ENCODE assay signal across 20 mouse cellular contexts in the genomic region with DNA sequence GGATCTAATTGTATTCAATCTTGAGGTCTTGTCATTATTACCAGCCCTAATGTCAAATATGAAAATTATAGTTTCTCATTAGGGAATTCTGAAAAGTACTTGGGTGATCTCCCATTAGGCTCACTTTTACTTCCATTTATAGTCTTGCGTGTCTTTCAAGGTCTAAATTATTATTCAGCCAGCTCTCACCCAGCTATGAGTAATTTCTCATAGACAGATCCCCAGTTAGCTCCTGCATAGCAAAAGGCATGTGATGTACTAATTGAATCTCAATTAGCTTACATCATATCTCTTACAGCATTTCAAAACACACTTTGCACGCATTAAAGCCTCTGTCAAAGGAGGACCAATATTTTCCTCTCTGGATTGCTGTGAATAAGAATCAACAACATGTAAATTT.
DNase-seq lines count a peak whose midpoint lies in the region; ATAC-seq and TF ChIP-seq lines count a peak whose summit lies in the region.
"Had no signal": no experiment of that assay in that cellular context is flagged by ENCODE, and none has a peak within 500 bp of the region (broad histone marks: within the 10 kb centered on the region; RNA-seq: fewer than 3 reads in every experiment).

No protein-coding gene starts in this region.

- no peak for TF ChIP-seq CTCF in brain, embryonic 14.5 days (IDR thresholded peaks at IDR 0.05; ENCODE audit: borderline replicate concordance, extremely low read depth, insufficient read depth, insufficient read length)

- DNase-seq in brain, adult 2 months (ENCODE audit: low read depth, low spot score), result peak; percentile 35
- DNase-seq in brain, embryonic 14.5 days (ENCODE audit: low read depth), result peak; percentile 45
- DNase-seq: adrenal gland, adult 2 months; adrenal gland, postnatal 10 days; adrenal gland, postnatal 25 days; cerebellum, adult 11 months; cerebellum, adult 18-20 months; cerebellum, adult 8-10 months; cerebellum, adult 9-11 months; cerebellum, postnatal 14 days; cerebellum, postnatal 36 days; embryo, embryonic 11 days had no signal

- no peak overlapping the region for H3K4me3 ChIP-seq in forebrain, embryonic 16.5 days (replicated peaks; ENCODE audit: low read length)
- H3K4me3 ChIP-seq in forebrain, embryonic 13.5 days, result no peak overlapping the region
- H3K4me3 ChIP-seq in neural tube, embryonic 13.5 days, result no peak overlapping the region
- no peak overlapping the region for H3K4me3 ChIP-seq in neural tube, embryonic 15.5 days (replicated peaks)
- no peak overlapping the region for H3K4me3 ChIP-seq in midbrain, embryonic 13.5 days (replicated peaks)
- H3K4me3 ChIP-seq: embryonic facial prominence, embryonic 13.5 days; embryonic facial prominence, embryonic 15.5 days; erythroblast, embryonic 14.5 days had no signal

- H3K36me3 ChIP-seq in forebrain, embryonic 16.5 days (ENCODE audit: control insufficient read depth, insufficient read depth), result no peaks in the 10 kb centered on the region
- no peaks in the 10 kb centered on the region for H3K36me3 ChIP-seq in forebrain, embryonic 13.5 days (ENCODE audit: poor library complexity, severe bottlenecking)
- H3K36me3 ChIP-seq in neural tube, embryonic 13.5 days, result no peaks in the 10 kb centered on the region
- no peaks in the 10 kb centered on the region for H3K36me3 ChIP-seq in neural tube, embryonic 15.5 days
- no peaks in the 10 kb centered on the region for H3K36me3 ChIP-seq in midbrain, embryonic 13.5 days
- H3K36me3 ChIP-seq: embryonic facial prominence, embryonic 13.5 days; embryonic facial prominence, embryonic 15.5 days had no signal

- H3K4me1 ChIP-seq in forebrain, embryonic 16.5 days (replicated peaks; ENCODE audit: control insufficient read depth, insufficient read depth, low read length), result no peaks in the 10 kb centered on the region
- no peaks in the 10 kb centered on the region for H3K4me1 ChIP-seq in forebrain, embryonic 13.5 days
- no peaks in the 10 kb centered on the region for H3K4me1 ChIP-seq in neural tube, embryonic 13.5 days (replicated peaks)
- no peaks in the 10 kb centered on the region for H3K4me1 ChIP-seq in neural tube, embryonic 15.5 days
- H3K4me1 ChIP-seq in midbrain, embryonic 13.5 days (replicated peaks), result no peaks in the 10 kb centered on the region
- H3K4me1 ChIP-seq: embryonic facial prominence, embryonic 13.5 days; embryonic facial prominence, embryonic 15.5 days had no signal

- 77% methylated on average over 2 of the region's 2 CpGs for WGBS in forebrain, embryonic 16.5 days
- WGBS in forebrain, embryonic 13.5 days, result 78% methylated on average over 2 of the region's 2 CpGs
- 78% methylated on average over 2 of the region's 2 CpGs for WGBS in neural tube, embryonic 13.5 days
- 71% methylated on average over 2 of the region's 2 CpGs for WGBS in neural tube, embryonic 15.5 days
- 81% methylated on average over 2 of the region's 2 CpGs for WGBS in midbrain, embryonic 13.5 days

- H3K27ac ChIP-seq in forebrain, embryonic 16.5 days (ENCODE audit: low read length), result no peak overlapping the region
- H3K27ac ChIP-seq in forebrain, embryonic 13.5 days, result no peak overlapping the region
- no peak overlapping the region for H3K27ac ChIP-seq in neural tube, embryonic 13.5 days (replicated peaks)
- H3K27ac ChIP-seq in neural tube, embryonic 15.5 days (replicated peaks), result no peak overlapping the region
- H3K27ac ChIP-seq in midbrain, embryonic 13.5 days, result no peak overlapping the region
- H3K27ac ChIP-seq: embryonic facial prominence, embryonic 13.5 days; embryonic facial prominence, embryonic 15.5 days had no signal

- no peak overlapping the region for H3K4me2 ChIP-seq in forebrain, embryonic 16.5 days (ENCODE audit: low read length)
- H3K4me2 ChIP-seq in forebrain, embryonic 13.5 days, result no peak overlapping the region
- no peak overlapping the region for H3K4me2 ChIP-seq in neural tube, embryonic 13.5 days
- H3K4me2 ChIP-seq in neural tube, embryonic 15.5 days, result no peak overlapping the region
- H3K4me2 ChIP-seq in midbrain, embryonic 13.5 days (replicated peaks), result no peak overlapping the region
- H3K4me2 ChIP-seq: embryonic facial prominence, embryonic 13.5 days; embryonic facial prominence, embryonic 15.5 days had no signal

- no peak for TF ChIP-seq POLR2A in brain, embryonic 14.5 days (IDR thresholded peaks at IDR 0.05; ENCODE audit: borderline replicate concordance, extremely low read depth, insufficient read depth, insufficient read length, poor library complexity, severe bottlenecking)

- no peak overlapping the region for H3K9ac ChIP-seq in forebrain, embryonic 16.5 days (replicated peaks; ENCODE audit: low read depth, low read length)
- H3K9ac ChIP-seq in forebrain, embryonic 13.5 days, result no peak overlapping the region
- H3K9ac ChIP-seq in neural tube, embryonic 13.5 days, result no peak overlapping the region
- H3K9ac ChIP-seq in neural tube, embryonic 15.5 days (replicated peaks), result no peak overlapping the region
- no peak overlapping the region for H3K9ac ChIP-seq in midbrain, embryonic 13.5 days (replicated peaks)
- H3K9ac ChIP-seq: embryonic facial prominence, embryonic 13.5 days; embryonic facial prominence, embryonic 15.5 days had no signal

- peak; percentile 38; the same call in 1 of the 2 replicates for ATAC-seq in forebrain, embryonic 16.5 days
- ATAC-seq in forebrain, embryonic 13.5 days, result no peak
- peak; percentile 27; the same call in 1 of the 2 replicates for ATAC-seq in neural tube, embryonic 13.5 days (ENCODE audit: low read depth)
- no peak for ATAC-seq in neural tube, embryonic 15.5 days (ENCODE audit: low FRiP score)
- ATAC-seq in midbrain, embryonic 13.5 days, result no peak

- no peaks in the 10 kb centered on the region for H3K27me3 ChIP-seq in forebrain, embryonic 16.5 days (replicated peaks; ENCODE audit: control insufficient read depth, insufficient read depth, low read length)
- no peaks in the 10 kb centered on the region for H3K27me3 ChIP-seq in forebrain, embryonic 13.5 days
- no peaks in the 10 kb centered on the region for H3K27me3 ChIP-seq in neural tube, embryonic 13.5 days
- no peaks in the 10 kb centered on the region for H3K27me3 ChIP-seq in neural tube, embryonic 15.5 days (replicated peaks)
- H3K27me3 ChIP-seq in midbrain, embryonic 13.5 days, result no peaks in the 10 kb centered on the region
- H3K27me3 ChIP-seq: embryonic facial prominence, embryonic 13.5 days; embryonic facial prominence, embryonic 15.5 days had no signal

- no peaks in the 10 kb centered on the region for H3K9me3 ChIP-seq in forebrain, embryonic 16.5 days (ENCODE audit: control insufficient read depth, low read length)
- H3K9me3 ChIP-seq in forebrain, embryonic 13.5 days (replicated peaks), result no peaks in the 10 kb centered on the region
- no peaks in the 10 kb centered on the region for H3K9me3 ChIP-seq in neural tube, embryonic 13.5 days
- no peaks in the 10 kb centered on the region for H3K9me3 ChIP-seq in neural tube, embryonic 15.5 days (replicated peaks)
- H3K9me3 ChIP-seq in midbrain, embryonic 13.5 days, result no peaks in the 10 kb centered on the region
- H3K9me3 ChIP-seq: embryonic facial prominence, embryonic 13.5 days; embryonic facial prominence, embryonic 15.5 days had no signal

Comparison
In these comparisons a context has a peak if more than half of its experiments do, and no peak if none do; other contexts are left out.
1. ATAC-seq: peak in forebrain, embryonic 16.5 days (single experiment) and neural tube, embryonic 13.5 days (single experiment); none in forebrain, embryonic 13.5 days (single experiment), neural tube, embryonic 15.5 days (single experiment) and midbrain, embryonic 13.5 days (single experiment).